Mouse (Mus musculus) layer of hippocampus, adult 8-10 months (tissue): Measurements from ENCODE around the gene Chst3. TPM values are rescaled to one million over a fixed set of nuclear protein-coding genes. Genes with fewer than 3 reads are reported as not detected.
"Not testable (repeated sequence)": the region's sequence is repeated elsewhere in the genome, so short reads cannot be mapped to it uniquely, and the experiment has no call there.

ENCODE experiments used
- DNase-seq, 2 experiments: peaks; one replicate each; pipeline ENCODE4 v3.0.0; 2022; ENCODE audit warnings: low spot score in 2 of 2
- total RNA-seq, 4 experiments: library from RNA; stranded (reverse); gene quantifications; 2 replicates each; pipeline ENCODE4 v1.2.4; 2022

Gene Chst3
- 1 to 10 TPM; 1.3 to 2.5 (median 1.8) TPM for total RNA-seq

DNA sequence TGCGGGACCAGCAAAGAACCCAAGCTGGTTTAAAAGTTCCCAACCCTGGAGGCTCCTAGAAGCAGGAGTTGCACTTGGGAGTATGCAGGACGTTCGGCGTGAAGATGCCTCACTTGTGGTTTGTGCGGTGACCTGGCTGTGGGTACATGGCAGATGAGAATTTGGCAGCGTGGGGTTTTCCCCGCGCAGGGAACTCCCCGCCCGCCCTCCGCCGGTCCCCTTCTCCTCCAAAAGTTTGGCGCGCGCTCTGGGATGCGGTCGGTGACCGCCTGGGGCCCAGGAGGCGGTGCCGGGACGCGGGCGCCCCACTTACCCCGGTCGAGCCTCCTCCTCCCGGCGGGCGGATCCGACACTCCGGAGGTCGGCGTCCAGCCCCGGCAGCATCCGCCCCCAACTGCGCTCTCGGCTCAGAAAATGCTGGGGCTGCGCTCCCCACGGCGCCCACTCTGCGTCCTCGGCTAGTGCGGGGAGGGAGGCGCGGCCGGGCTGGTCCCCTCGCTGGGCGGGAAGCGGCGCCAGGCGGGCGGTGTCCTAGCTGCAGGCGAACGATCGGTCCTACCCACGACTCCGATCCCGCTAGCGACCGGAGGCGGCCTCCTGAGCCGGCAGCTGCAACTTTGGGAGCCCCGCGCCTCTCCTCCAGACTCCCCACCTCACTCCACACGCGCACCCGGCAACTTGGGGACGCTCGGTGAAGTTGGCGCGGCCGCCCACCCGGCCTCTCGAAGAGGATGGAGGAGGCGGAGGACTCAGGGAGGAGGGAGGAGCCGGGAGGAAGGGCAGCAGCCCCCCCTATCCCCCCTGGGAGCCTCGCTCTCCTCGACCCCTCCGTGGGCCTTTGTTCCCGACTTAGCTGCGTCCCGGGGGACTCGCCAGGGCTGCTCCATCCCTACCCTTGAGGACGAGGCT, at the start of gene Chst3:
Gene Chst3, minus strand, starts transcription at position 670 of the 909 bp plus-strand sequence.
- DNase-seq, result no peak

DNA sequence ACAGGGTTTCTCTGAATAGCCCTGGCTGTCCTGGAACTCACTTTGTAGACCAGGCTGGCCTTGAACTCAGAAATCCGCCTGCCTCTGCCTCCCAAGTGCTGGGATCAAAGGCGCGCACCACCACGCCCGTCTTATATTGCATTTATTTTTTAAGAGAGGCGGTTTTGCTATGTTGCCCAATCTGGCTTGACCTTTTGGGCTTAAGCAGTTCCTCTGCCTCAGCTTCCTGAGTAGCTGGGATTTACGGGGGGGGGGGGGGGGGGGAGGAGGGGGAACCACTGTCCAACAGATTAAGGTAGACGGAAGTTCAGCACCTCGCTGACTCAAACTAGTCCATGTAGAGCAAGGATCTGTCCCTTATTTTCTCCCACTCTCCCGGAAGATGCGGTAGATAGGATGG, 49.7 kb upstream of the Chst3 start:
- DNase-seq, result no peak

DNA sequence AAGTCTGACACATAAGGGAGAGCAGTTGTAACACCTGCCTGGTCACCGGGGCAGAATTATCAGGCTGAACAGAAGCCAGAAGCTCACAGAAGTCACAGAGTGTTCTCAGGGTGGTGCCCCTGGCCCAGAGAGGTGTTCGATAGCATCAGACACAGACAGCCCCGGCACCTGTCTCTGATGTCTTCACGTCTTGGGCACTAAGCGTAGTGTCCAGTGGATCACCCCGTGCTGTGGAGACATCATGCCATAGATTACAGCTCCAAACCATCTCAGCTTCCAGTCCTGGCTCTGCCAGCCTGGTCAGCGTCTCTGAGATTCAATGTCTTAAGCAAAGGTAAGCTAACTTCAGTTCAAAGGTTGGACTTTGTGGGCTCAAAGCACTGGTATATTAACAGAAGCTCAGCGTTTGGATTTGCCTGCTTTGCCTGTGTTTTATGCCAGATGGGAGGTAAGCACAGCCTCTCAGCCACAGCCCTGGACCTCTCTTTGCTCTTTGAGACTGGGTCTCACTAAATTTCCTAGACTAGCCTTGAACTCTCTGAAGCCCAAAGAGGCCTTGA, 47.9 kb upstream of the Chst3 start:
- DNase-seq, result no peak

DNA sequence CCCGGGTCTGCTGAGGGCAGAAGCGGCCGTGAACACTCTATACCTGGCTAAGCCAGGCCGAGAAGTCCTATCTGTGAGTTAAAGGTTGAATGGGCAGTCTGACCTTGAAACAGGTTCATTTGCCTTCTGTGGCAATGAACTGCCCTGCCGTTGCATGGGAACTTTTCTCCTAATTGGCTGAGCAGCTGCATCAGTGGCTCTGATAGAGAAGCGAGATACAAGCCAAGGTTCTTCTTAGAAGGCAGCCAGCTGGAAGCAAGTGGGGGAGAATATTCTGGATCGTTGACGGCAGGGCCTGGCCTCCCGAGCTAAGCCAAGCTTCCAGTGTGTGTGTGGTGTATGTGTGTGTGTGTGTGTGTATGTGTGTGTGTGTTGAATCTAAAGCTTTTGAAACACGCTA, 46.2 kb upstream of the Chst3 start:
- no peak for DNase-seq

DNA sequence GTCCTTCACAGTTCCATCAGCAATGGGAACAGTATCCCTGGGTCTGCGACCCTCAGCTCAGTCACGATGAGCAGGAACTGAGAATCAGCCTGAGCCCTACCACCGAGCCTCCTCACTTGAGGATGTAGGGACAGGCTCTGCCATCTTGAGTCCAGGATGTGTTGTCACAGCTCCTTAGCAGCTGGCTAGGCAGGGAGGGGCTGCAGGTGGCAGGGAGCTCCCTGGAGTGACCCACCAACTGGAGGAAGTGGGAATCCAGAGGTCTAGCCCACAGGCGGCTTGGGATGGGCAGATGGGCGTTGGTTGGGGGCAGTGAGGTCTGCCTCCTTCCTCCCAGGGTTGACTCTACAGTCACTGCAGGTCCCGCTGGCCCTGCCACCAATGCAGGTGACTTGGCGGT, 44.3 kb upstream of the Chst3 start:
- DNase-seq, result no peak

DNA sequence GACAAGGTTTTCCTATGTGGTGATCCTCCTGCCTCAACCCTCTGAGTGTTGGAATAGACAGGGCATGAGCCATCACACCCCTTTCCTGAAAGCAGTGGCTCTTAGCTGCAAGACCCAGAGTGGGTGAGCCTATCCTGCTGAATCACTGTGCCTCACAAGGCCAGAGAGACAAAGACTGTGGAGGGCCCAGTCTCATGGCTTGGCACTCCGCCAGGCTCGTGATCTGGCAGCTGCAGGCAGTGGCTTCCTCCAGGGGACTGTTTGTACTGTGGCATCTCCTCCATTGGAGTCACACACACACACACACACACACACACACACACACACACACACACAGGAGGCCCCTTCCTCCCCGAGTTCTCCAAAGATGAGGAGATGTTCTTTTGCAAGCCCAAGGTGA, 43.3 kb upstream of the Chst3 start:
- peak; percentile 78 to 81 for DNase-seq

DNA sequence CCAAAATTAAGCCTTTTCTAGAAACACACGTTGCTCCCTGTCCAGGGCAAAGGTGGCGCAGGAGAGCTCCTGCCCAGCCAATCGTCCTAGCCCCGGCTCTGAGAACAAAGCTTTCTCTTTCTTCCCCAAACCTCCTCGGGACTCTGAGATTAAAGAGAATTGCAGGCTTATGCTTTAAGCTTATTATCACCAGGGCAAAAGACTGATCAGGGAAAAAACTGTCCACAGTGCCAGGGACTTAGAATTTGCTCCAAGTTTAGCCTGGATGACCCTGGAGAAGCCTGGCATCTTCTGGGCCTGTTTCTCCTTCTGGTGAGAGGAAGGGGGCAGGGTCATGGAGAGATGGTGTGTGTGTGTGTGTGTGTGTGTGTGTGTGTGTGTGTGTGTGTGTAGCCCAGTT, 42.5 kb upstream of the Chst3 start:
- no peak for DNase-seq

DNA sequence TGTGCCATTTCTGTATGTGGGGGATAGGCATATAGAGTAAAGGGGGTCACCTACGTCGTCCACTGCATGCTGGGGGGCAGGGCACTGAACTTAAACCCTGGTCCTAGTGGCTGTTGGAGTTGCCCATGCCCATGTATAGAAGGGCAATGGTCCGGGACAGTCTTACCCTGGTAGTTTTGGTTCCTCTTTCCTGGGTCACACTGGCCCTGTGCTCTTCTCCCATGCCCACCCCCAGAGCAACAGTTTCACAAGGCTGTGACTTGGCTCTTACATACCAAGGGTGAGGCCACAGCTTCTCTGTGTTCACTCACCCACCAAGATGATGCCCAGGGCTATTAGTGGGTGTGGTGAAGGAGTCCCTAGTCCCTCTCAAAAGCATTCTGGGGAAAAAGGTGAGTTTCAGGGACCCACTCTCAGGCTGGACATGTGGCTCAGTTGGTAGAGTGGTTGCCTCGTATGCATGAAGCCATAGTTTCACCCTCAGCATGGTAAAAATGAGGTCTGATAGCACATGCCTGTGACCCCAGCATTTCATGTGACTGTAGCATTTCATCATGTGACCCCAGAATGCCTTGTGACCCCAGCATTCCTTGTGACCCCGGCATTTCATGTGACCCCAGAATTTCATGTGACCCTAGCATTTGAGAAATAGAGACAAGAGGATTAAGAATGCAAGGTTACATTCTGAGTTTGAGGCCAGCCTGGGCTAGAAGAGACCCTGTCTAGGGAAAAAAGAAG, 41.7 kb upstream of the Chst3 start:
- DNase-seq, result no peak

DNA sequence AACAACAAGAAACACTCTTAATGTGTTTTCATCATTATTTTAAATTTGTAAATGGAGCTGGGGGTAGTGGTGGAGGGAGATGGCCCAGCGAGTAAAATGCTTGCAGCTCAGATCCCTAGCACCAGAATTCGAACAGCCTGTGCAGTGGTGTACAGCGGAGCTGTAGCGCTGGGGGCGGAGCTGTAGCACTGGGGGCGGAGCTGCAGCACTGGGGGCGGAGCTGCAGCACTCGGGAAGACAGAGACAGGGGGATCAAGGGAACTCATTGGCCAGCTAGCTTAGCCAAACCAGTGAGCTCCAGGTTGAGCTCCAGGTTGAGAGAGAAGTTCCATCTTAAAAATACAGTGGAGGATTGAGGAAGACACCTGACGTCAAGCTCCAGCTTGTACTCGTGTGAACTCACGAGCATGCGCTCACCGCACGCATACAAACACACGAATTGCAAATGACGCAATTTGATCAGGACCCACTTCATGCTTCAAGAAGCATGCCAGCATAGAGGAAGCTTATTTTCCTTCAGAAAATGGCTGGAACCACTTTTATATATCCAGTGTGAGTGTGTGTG, 38.3 kb upstream of the Chst3 start:
- DNase-seq, result no peak

DNA sequence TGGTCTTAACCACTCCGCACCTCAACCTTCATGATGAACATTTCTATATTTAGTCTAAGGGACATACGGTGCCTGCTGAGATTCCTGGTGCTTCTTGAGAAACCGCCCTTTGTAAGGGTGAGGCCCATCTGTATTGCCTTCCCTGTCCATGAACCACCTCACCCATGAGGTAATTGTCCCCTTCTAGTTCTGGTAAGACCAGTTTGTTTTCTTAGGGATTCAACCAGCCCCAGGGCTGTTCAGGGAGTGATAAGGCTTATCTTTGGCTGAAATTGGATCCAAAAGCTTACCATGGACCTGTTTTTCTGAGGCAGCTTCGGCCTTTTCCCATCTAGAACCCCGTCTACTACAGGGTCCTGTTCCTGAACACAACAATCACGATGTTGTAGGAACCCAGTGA, 37.0 kb upstream of the Chst3 start:
- no peak for DNase-seq

DNA sequence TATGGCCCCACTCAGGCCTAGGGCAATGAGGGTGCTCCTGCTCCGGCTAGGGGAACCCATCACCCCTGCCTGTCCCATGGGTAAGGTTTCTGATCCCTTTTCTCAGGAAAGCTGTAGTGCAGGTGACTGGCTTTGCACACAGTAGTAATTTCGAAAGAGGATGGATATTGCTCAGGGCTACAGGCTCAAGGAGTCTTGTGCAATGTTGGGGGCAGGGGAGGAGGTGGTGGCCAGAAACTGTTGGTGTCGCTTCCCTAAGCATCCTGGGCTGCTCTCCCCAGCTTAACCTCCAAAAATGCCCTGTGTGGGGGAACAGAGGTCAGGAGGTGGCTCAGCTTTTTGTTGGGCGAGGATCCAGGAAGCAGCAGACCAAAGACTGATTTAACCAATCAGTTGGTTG, 33.5 kb upstream of the Chst3 start:
- no peak for DNase-seq

DNA sequence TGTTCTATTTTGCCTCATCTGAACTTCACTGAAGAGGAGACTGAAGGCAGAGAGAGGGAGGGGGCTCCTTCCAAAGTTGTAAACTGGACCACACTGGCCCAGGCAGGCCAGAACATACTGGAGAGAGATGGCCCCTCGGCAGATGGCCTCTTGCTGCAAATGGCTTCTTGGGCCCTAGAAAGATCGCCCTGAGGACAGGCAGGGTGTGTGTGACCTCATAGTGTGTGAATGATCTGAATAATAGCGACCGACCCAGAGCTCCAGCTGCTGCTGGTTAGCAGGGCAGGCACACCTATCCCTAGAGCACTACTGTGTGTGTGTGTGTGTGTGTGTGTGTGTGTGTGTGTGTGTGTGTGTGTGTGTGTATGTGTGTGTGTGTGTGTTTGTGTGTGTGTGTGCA, 33.1 kb upstream of the Chst3 start:
- no peak for DNase-seq

DNA sequence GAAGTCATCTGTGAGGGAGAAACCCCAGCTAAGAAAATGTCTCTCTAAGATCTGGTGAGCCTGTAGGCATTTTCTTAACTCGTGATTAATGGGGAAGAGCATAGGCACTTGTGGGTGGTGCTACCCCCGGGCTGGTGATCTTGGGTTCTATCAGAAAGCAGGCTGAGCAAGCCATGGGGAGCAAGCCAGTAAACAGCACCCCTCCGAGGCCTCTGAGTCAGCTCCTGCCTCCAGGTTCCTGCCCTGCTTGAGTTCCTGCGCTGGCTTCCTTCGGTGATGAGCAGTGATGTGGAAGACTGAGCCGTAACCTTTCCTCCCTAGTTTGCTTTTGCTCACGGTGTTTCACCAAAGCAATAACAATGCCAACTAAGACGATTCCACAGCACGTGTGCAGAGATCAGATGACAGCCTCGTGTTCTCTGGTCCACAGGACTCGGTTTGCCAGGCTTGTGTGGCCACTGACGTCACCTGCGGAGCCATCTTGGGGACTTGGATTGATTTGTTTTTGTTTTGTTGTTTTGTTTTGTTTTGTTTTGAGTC, 31.4 kb upstream of the Chst3 start:
- DNase-seq, result no peak

DNA sequence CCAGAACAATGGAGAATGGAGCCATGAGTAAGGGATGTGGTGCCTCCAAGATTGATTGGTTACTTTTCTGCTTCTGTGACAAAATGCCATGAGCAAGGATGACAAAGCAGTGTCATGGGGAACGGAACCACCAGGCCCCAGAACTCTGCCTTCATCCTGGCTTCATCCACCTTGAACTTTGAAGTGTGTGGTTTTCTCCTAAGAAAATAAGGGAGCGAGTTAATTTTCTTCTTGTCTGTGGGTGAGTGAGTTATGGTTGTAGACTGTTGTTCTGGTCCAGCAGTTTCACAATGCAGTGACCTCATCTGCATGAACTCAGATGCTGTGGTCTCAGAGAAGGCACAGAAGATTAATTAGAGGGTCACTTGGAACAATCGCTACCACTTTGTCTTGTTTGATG, 29.3 kb upstream of the Chst3 start:
- DNase-seq, result not testable (repeated sequence)

DNA sequence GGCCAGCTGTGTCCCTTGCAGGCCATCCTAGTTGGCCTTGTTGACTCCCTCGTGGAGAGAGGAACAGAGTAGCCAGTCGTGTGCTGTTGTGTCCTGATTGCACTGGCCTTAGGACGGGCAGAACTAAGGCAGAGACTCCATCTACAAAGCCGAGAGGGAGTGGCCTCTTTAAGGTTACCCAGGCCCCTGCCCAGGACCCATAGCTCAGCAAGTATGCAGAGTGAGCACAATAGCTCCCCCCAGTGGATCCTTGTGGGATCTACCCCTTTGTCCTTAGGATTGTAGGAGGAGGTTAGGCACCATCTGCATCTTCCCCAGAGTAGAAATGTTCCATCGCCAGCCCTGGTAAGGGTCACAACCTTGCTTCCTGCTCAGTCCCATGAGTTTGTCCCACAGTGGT, 27.5 kb upstream of the Chst3 start:
- peak; percentile 25 to 48 for DNase-seq

DNA sequence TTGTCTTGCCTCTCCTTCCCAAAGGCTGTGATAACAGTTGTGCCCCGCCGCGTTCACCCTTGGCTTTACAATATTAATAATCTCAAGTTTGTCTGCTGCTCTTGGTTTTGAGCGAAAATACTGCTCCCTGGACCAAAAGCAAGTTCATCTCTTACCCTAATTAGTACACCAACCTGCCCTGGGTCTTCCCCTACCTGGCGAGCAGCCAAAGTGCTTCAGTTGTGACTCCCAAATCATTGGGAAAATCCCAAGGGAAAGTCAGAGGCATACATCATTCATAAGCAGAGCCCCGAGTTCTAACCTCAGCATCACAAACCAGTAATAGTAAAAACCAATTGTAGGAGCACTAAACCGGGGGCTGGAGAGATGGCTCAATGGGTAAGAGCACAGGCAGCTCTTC, 26.6 kb upstream of the Chst3 start:
- DNase-seq, result no peak

DNA sequence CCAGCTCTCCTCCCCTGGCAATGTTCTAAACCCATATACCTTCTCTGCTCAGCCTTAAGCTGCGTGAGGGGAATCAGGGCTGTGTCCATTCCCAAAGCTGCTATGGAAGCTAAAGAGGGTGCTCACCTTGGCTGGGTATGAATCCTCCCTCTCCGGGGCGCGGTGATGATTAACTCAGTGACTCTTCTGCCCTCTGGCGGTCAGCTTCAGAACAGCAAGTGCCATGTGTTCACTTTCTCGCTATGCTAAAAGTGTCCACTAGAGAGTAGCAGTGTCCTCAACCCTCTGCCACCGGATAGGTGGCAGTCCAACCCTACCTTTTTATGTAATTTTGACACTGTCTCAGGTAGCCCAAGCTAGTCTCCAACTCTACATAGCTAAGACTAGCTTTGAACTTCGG, 26.0 kb upstream of the Chst3 start:
- DNase-seq, result peak; percentile 82 to 96

DNA sequence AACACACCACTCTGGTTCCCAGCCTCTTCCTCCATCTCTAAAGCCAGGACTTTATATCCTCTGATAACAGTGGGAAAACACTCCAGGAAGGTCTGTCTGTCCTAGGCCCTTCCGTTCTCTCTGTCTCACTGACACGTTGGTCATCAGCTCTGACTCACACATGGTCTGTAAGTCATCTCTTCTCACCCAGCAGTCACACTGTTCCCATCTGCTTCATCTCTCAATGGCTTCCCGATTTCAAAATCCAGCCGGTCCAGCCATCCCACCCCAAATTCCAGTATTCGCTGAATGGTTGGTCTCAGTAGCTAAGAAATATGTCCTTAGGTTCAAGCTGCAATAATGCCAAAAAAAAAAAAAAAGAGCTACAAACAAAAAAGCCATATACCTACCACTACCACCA, 24.9 kb upstream of the Chst3 start:
- no peak for DNase-seq

DNA sequence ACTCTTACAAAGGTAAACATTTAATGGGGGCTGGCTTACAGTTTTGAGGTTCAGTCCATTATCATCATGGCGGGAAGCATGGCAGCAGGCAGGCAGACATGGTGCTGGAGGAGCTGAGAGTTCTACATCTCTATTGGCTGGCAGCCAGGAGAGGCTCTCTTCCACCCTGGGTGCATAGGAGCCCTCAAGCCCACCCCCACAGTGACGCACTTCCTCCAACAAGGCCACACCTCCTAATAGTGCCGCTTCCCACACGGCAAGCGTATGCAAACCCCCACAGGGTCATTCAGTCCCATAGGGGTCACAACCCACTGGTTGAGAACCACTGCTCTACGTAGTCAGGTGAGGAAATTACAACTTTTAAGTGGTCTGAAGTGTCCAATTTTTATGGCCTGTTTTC, 21.4 kb upstream of the Chst3 start:
- no peak for DNase-seq

DNA sequence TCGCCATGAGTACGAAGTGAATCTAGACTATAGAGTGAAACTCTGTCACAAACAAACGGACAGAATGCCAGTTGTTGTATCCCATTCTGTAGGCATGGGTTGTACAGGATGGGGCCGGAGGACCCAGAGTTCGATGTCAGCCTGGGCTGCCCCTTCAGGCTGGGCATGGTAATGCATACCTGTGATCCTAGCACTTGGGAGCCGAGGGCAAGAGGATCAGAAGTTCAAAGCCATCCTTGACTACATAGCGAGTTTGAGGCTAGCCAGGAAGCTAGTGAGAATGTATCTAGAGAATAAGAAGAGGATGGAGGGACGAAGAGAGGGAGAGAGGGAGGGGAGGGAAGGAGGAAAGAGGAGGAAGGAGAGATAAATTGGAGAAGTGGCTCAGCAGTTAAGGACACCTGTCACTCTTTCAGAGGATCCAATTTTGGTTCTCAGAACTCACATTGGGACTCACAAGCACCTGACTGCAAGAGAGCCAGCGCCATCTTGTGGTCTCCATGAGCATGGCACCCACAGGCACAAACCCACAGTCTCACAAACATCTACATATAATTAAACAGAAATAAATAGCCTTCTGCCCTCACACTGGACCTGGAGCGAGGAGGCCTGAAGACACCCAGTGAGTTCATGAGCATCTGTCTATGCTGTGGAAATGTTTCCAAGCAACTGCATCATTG, 18.6 kb upstream of the Chst3 start:
- peak in 1 of 2 experiments; percentile 66 for DNase-seq

DNA sequence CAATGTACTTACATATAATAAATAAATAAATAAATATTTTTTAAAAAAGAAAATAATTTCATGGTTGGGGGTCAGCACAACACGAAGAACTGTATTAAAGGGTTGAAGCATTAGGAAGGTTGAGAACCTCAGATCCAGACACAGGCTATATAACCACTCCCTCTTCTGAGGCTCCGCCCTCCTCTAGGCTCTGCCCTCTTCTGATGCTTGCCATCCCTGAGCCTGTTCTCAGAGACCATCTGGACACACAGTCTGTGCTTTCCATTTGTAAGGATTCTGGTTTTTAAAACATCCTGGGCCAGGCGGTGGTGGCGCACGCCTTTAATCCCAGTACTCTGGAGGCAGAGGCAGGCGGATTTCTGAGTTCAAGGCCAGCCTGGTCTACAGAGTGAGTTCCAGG, 16.8 kb upstream of the Chst3 start:
- not testable (repeated sequence) for DNase-seq
